ENCODE assay signal across 8 mouse cellular contexts in genomic region chr6:84583371-84583770, GRCm38 (mm10). TPM values are rescaled to one million over a fixed set of nuclear protein-coding genes. Genes with fewer than 3 reads are reported as not detected.
A peak's percentile ranks its signal among the peaks of the same experiment; 100 is the strongest.
DNase-seq lines count a peak whose midpoint lies in the region; ATAC-seq lines count a peak whose summit lies in the region.

No protein-coding gene starts in this region.

- DNase-seq in CD4-positive helper T cell, adult 2 months (ENCODE audit: low read depth, low spot score), result peak; percentile 43
- DNase-seq in adrenal gland, postnatal 10 days, result peak; percentile 91
- DNase-seq in forelimb bud, embryonic 11.5 days (ENCODE audit: low read depth, low spot score), result peak; percentile 74
- DNase-seq in left cerebral cortex, adult 8-10 months (ENCODE audit: low spot score in 2 of 2), result peak; percentile 45 to 59
- peak; percentile 79 to 89 for DNase-seq in lung, postnatal 4 days
- DNase-seq in right cerebral cortex, postnatal 4 days, result peak; percentile 50
- no peak for DNase-seq in cerebellum, postnatal 25 days

- peak; percentile 55 to 61 for ATAC-seq in hematopoietic stem cell, adult 5-6 weeks (replicated peaks in 1 of 2; ENCODE audit: insufficient read depth in 1 of 2, low FRiP score in 2 of 2, low TSS enrichment in 1 of 2, low read depth in 1 of 2, poor library complexity in 2 of 2, severe bottlenecking in 2 of 2)

RNA-seq across cellular contexts. Expression of gene Cyp26b1, which starts 10.3 kb away (rescaled TPM):
- total RNA-seq in adrenal gland, postnatal 10 days (2021), result 1 to 10 TPM; 3.8 to 6.1 TPM
- total RNA-seq in hematopoietic stem cell, adult 5-6 weeks (2017), result 0.55 and 1.2 TPM in 2 replicates
- total RNA-seq in left cerebral cortex, adult 8-10 months (2022), result 1 to 10 TPM; 4.4 to 8.9 (median 6.2) TPM

Comparison
In these comparisons a context has a peak if more than half of its experiments do, and no peak if none do; other contexts are left out.
1. DNase-seq: peak in CD4-positive helper T cell, adult 2 months (single experiment), adrenal gland, postnatal 10 days (single experiment), forelimb bud, embryonic 11.5 days (single experiment), left cerebral cortex, adult 8-10 months (2 of 2), lung, postnatal 4 days (2 of 2) and right cerebral cortex, postnatal 4 days (single experiment); none in cerebellum, postnatal 25 days (0 of 2).